Mouse (Mus musculus) lung, postnatal 0 days (tissue): ENCODE results near the gene Cfd. TPM values are rescaled to one million over a fixed set of nuclear protein-coding genes. Genes with fewer than 3 reads are reported as not detected.

Experiments used
- ATAC-seq: fragments of 200-750 bp; cut with Nextera tagmentation; 2 replicates; pipeline ENCODE4 v1.8.0; 2017; ENCODE audit warnings: moderate library complexity
- DNase-seq: peaks from one replicate; pipeline ENCODE4 v3.0.0-alpha.2; 2016; ENCODE audit warnings: low spot score
- H3K27ac ChIP-seq: fragments of 300-500 bp; sonication (generic); 2 replicates; pipeline ENCODE4 v1.5.1; 2014; ENCODE audit warnings: antibody characterized with exemption, mild to moderate bottlenecking, low read length, mixed read lengths
- H3K27me3 ChIP-seq: fragments of 300-500 bp; sonication (generic); replicated peaks from 2 replicates; pipeline ENCODE4 v1.6.1; 2014; ENCODE audit warnings: low read length, mixed read lengths; ENCODE audit not compliant: insufficient read depth
- H3K36me3 ChIP-seq: fragments of 300-500 bp; sonication (generic); 2 replicates; pipeline ENCODE4 v1.6.1; 2014; ENCODE audit warnings: low read length, mixed read lengths; ENCODE audit not compliant: insufficient read depth
- H3K4me1 ChIP-seq: fragments of 300-500 bp; sonication (generic); 2 replicates; pipeline ENCODE4 v1.6.1; 2014; ENCODE audit warnings: antibody characterized with exemption, low read depth, low read length, mixed read lengths; ENCODE audit not compliant: insufficient read depth
- H3K4me2 ChIP-seq: fragments of 300-500 bp; sonication (generic); replicated peaks from 2 replicates; pipeline ENCODE4 v1.6.1; 2014; ENCODE audit warnings: low read depth, mild to moderate bottlenecking, low read length, moderate library complexity, mixed read lengths
- H3K4me3 ChIP-seq: fragments of 300-500 bp; sonication (generic); 2 replicates; pipeline ENCODE4 v1.5.1; 2014; ENCODE audit warnings: low read depth, low read length
- H3K9ac ChIP-seq: fragments of 300-500 bp; sonication (generic); replicated peaks from 2 replicates; pipeline ENCODE4 v1.6.1; 2014; ENCODE audit warnings: low read depth, mild to moderate bottlenecking
- H3K9me3 ChIP-seq: fragments of 300-500 bp; sonication (generic); 2 replicates; pipeline ENCODE4 v1.6.1; 2016; ENCODE audit warnings: low read length, mixed read lengths
- CTCF ChIP-seq: IDR thresholded peaks from 2 replicates; pipeline ENCODE4 v1.5.1; 2016; ENCODE audit warnings: antibody characterized with exemption, mild to moderate bottlenecking
- EP300 ChIP-seq: IDR thresholded peaks from 2 replicates; pipeline ENCODE4 v1.6.1; 2016; ENCODE audit warnings: antibody characterized with exemption, mild to moderate bottlenecking, control low read depth
- WGBS: fragments of 180-500 bp; shearing (Covaris S2); extraction: QIAGEN DNeasy Blood & Tissue Kit; methylation state at CpG from one replicate; pipeline ENCODE4 v1.1.7; 2014; 5-methylcytosine and 5-hydroxymethylcytosine counted together
- microRNA-seq: library from miRNA; unstranded; fragments of <30 nt; microRNA quantifications from one replicate; pipeline ENCODE4, GENCODE M21; 2016
- polyA plus RNA-seq: library from polyadenylated mRNA; unstranded; fragments of >200 nt; fragmentation: Nextera tagmentation; extraction: Ambion mirVana; gene quantifications from 2 replicates; pipeline ENCODE4 v1.2.1, GENCODE M21; 2015

The Cfd gene
- polyA plus RNA-seq, 1 experiment from 2014 or later = not detected

DNA sequence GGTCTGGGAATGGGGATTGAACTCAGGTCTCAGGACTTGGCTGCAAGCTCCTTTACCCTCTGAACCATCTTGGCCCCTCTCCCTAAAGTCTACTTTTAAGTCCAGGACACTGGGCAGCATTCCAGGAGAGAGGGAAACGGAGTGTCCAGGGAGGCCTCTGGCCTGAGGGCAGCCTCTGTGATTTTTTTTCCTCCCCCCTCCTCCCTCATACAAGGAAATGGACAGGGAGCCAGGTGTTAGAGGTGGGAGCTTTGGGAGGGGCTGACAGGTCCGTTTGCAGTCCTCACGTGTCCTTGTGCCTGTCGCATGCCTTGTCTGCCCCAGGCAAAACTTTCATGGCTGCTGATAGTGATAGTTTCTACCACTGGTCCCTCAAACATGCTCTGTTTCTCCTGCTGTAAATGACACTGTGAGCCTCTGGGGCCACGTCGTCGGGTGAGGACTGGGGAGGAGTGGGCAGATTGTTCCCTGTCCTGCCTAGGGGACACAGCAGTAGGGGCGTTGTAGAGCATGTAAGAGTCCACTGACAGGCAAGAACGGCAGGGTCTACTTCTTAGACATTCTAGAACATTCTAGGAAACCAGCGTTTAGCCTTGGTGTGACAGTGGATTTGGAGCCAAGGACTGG is 45.7 kb downstream of the Cfd start:
- H3K36me3 ChIP-seq = peaks cover 3% of the 10 kb centered on the region; the same call in 1 of the 2 replicates
- H3K4me3 ChIP-seq = peak overlapping the region; percentile 10; the same call in 1 of the 2 replicates
- ATAC-seq = no peak
- TF ChIP-seq EP300 (no peak; the same call in 1 of the 2 replicates), CTCF (0 out of 2 replicates have a peak, but pooled peaks have one; percentile 21)
- no peak overlapping the region for H3K9ac ChIP-seq
- H3K27me3 ChIP-seq = no peaks in the 10 kb centered on the region
- no peaks in the 10 kb centered on the region for H3K9me3 ChIP-seq
- DNase-seq = peak; percentile 62
- H3K4me1 ChIP-seq = peaks cover 59% of the 10 kb centered on the region
- peak overlapping the region; percentile 89 for H3K27ac ChIP-seq
- H3K4me2 ChIP-seq = peak overlapping the region; percentile 50
- 18% methylated on average over 10 of the region's 10 CpGs for WGBS

DNA sequence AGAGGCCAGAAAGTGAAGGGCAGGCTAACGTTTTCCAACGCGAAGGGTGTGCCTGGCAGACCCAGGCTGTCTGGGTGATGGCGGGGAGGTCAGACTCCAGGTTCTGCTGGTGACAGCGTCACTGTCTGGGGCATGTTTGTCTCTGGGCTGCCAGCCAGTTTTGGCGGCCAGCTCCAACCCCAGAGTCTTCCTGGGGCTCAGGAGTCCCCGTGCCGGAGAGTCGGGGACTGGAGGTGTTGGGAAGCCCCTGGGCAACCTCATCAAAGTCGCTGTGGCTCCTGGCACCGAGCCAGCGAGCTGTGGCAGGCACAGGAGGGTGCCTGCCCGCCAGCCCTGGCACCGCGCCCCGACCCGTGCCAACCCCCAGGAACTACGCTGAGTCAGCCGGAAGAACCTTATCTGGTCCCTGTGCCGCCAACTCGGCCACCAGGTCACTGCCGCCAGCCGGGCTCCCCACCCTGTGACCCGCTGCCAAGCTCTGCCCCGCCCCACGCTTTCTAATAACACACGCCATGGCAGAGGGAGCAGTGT is 46.3 kb downstream of the Cfd start:
- no peak for TF ChIP-seq CTCF
- peak; percentile 56; the same call in 1 of the 2 replicates for TF ChIP-seq EP300
- peak overlapping the region; percentile 89 for H3K27ac ChIP-seq
- H3K4me2 ChIP-seq = peak overlapping the region; percentile 50
- DNase-seq (peak; percentile 93), ATAC-seq (peak; percentile 74)
- H3K4me3 ChIP-seq = peak overlapping the region; percentile 10; the same call in 1 of the 2 replicates
- H3K4me1 ChIP-seq = peaks cover 58% of the 10 kb centered on the region
- H3K36me3 ChIP-seq = no peaks in the 10 kb centered on the region
- no peaks in the 10 kb centered on the region for H3K9me3 ChIP-seq
- H3K27me3 ChIP-seq = no peaks in the 10 kb centered on the region
- H3K9ac ChIP-seq = no peak overlapping the region
- 8% methylated on average over 26 of the region's 27 CpGs for WGBS

DNA sequence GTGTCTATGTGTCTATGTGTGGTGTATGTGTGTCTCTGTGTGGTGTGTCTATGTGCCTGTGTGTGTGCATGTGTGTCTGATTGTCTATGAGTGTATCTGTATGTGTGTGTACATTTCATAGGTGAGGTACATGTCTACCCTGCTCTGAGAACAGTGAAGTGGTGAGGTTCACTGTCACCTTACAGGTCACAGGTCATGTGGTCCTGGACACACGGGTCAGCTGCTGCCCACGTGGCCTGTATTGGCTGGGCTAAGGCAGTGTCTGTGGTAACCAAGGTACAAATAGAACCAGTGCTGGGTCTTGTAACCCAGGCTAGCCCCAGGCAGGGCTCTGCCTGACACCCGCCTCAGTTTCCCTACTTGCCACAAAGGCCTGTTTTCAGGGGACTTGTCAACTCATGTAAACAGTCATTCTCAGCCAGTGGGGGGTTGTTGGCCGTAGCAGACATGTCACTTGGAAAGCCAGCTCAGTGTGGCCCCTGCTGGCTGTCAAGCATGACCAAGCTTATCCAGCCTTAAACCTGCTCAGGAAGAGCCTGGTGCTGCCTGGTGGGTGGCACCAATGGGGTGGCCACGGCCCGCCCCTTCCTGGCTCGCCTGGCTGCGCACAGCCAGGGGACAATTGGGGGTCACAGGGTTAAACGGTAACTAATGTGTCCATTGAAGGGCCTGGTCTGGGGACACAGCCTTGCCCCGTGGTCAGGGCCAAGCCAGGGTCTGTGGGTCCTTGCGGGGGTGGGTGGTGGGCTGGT is 47.3 kb downstream of the Cfd start:
- Histone ChIP-seq H3K27ac (peak overlapping the region; percentile 89), H3K4me2 (peak overlapping the region; percentile 50)
- 78% methylated on average over 11 of the region's 11 CpGs for WGBS

DNA sequence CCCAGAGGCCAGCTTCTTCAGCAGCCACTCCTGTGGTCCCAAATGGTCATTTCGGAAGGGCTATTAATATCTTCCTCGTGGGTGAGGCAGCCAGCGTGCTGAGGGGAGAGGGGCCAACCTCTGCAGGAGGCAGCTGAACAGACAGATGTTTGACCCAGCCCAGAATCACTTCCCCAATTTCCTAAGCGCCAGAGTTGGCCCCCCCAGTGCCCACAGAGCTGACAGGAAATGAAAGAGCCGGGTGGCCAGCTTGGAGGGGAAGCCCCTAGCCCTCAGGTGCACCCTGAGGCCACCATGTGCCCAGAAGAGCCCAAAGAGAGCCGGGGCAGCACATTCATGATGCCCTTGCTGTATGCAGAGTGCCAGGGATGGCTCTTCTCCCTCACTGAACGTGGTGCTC is 50.1 kb downstream of the Cfd start:
- no peaks in the 10 kb centered on the region for H3K27me3 ChIP-seq
- WGBS = 40% methylated on average over 7 of the region's 7 CpGs
- TF ChIP-seq CTCF (no peak), EP300 (no peak)
- H3K4me3 ChIP-seq = no peak overlapping the region
- peaks cover 35% of the 10 kb centered on the region for H3K4me1 ChIP-seq
- H3K4me2 ChIP-seq = no peak overlapping the region
- ATAC-seq (no peak), DNase-seq (no peak)
- H3K36me3 ChIP-seq = no peaks in the 10 kb centered on the region
- H3K27ac ChIP-seq = no peak overlapping the region
- no peak overlapping the region for H3K9ac ChIP-seq
- no peaks in the 10 kb centered on the region for H3K9me3 ChIP-seq

More for the DNA sequence above, 47.3 kb downstream of the Cfd start:
- DNase-seq (no peak), ATAC-seq (no peak)
- Histone ChIP-seq H3K9ac (no peak overlapping the region), H3K4me3 (no peak overlapping the region), H3K27me3 (no peaks in the 10 kb centered on the region), H3K9me3 (no peaks in the 10 kb centered on the region), H3K36me3 (no peaks in the 10 kb centered on the region), H3K4me1 (peaks cover 48% of the 10 kb centered on the region)
- TF ChIP-seq EP300 = no peak
- TF ChIP-seq CTCF = no peak

Small RNAs within 50 kb of the gene (microRNA-seq; reads per million reads assigned to microRNA genes)
- gene Mir6910 = not detected

Other genes starting within 250 kb of the Cfd start
- gene Odf3l2, start 245.1 kb upstream of the Cfd start, polyA plus RNA-seq = not detected in 2 replicates
- not detected in 2 replicates for gene Madcam1, start 226.3 kb upstream of the Cfd start, polyA plus RNA-seq
- gene Tpgs1, start 221.5 kb upstream of the Cfd start, polyA plus RNA-seq = 64.6 and 71.2 TPM in 2 replicates
- gene Cdc34, start 208.7 kb upstream of the Cfd start, polyA plus RNA-seq = 52.7 and 64.3 TPM in 2 replicates
- gene Gzmm, start 201.8 kb upstream of the Cfd start, polyA plus RNA-seq = 0.57 and 0.69 TPM in 2 replicates
- gene Bsg, start 186.4 kb upstream of the Cfd start, polyA plus RNA-seq = 1,234 and 1,299 TPM in 2 replicates
- gene Hcn2, start 174.2 kb upstream of the Cfd start, polyA plus RNA-seq = 0.12 and 0.15 TPM in 2 replicates
- 17.4 and 22.4 TPM in 2 replicates for gene Polrmt, start 144.3 kb upstream of the Cfd start, polyA plus RNA-seq
- 0.18 TPM in 1 of 2 replicates, not detected in the other for gene Fgf22, start 135.8 kb upstream of the Cfd start, polyA plus RNA-seq
- gene Rnf126, start 123.9 kb upstream of the Cfd start, polyA plus RNA-seq = 40.5 and 45.9 TPM in 2 replicates
- gene Fstl3, start 113.6 kb upstream of the Cfd start, polyA plus RNA-seq = 38.6 and 39.9 TPM in 2 replicates
- 0.11 and 0.31 TPM in 2 replicates for gene Prss57, start 99.9 kb upstream of the Cfd start, polyA plus RNA-seq
- 29.6 and 30.8 TPM in 2 replicates for gene Palm, start 97.3 kb upstream of the Cfd start, polyA plus RNA-seq
- gene Misp, start 69.9 kb upstream of the Cfd start, polyA plus RNA-seq = 10.5 and 10.6 TPM in 2 replicates
- gene Ptbp1, start 36.4 kb upstream of the Cfd start, polyA plus RNA-seq = 107 and 109 TPM in 2 replicates
- gene Prtn3, start 16.4 kb upstream of the Cfd start, polyA plus RNA-seq = 2.2 and 2.4 TPM in 2 replicates
- gene Plppr3, start 16.2 kb upstream of the Cfd start, polyA plus RNA-seq = 3.9 and 4.8 TPM in 2 replicates
- gene Elane, start 4.6 kb upstream of the Cfd start, polyA plus RNA-seq = 0.92 TPM in 1 of 2 replicates, not detected in the other
- 32.0 and 32.8 TPM in 2 replicates for gene Med16, start 18.1 kb downstream of the Cfd start, polyA plus RNA-seq
- gene Gm26602, start 20.0 kb downstream of the Cfd start, polyA plus RNA-seq = not detected in 2 replicates
- gene Kiss1r, start 26.1 kb downstream of the Cfd start, polyA plus RNA-seq = 1.6 and 1.7 TPM in 2 replicates
- 123 and 129 TPM in 2 replicates for gene R3hdm4, start 30.4 kb downstream of the Cfd start, polyA plus RNA-seq
- 4.8 and 7.1 TPM in 2 replicates for gene Arid3a, start 36.2 kb downstream of the Cfd start, polyA plus RNA-seq
- gene Wdr18, start 69.3 kb downstream of the Cfd start, polyA plus RNA-seq = 32.8 and 44.2 TPM in 2 replicates
- gene Grin3b, start 79.9 kb downstream of the Cfd start, polyA plus RNA-seq = 0.24 and 0.32 TPM in 2 replicates
- gene Tmem259, start 93.5 kb downstream of the Cfd start, polyA plus RNA-seq = 26.7 and 27.6 TPM in 2 replicates
- 483 and 567 TPM in 2 replicates for gene Cnn2, start 97.7 kb downstream of the Cfd start, polyA plus RNA-seq
- gene Abca7, start 105.6 kb downstream of the Cfd start, polyA plus RNA-seq = 5.5 and 6.5 TPM in 2 replicates
- gene Arhgap45, start 125.8 kb downstream of the Cfd start, polyA plus RNA-seq = 20.1 and 22.2 TPM in 2 replicates
- gene Polr2e, start 148.9 kb downstream of the Cfd start, polyA plus RNA-seq = 178 and 202 TPM in 2 replicates
- gene Gpx4, start 156.3 kb downstream of the Cfd start, polyA plus RNA-seq = 1,058 and 1,082 TPM in 2 replicates
- gene Sbno2, start 214.7 kb downstream of the Cfd start, polyA plus RNA-seq = 17.5 and 26.4 TPM in 2 replicates
- gene Stk11, start 224.9 kb downstream of the Cfd start, polyA plus RNA-seq = 19.0 and 19.8 TPM in 2 replicates
- 463 and 491 TPM in 2 replicates for gene Atp5d, start 247.8 kb downstream of the Cfd start, polyA plus RNA-seq
- 5.1 and 5.5 TPM in 2 replicates for gene Cbarp, start 250.0 kb downstream of the Cfd start, polyA plus RNA-seq